ENCODE assay signal across 8 mouse cellular contexts in genomic region chr7:141454967-141455551, GRCm38 (mm10). TPM values are rescaled to one million over a fixed set of nuclear protein-coding genes. Genes with fewer than 3 reads are reported as not detected.
DNase-seq lines count a peak whose midpoint lies in the region; ATAC-seq lines count a peak whose summit lies in the region.

TSS of gene Pnpla2 (plus strand) at chr7:141455198.

- peak within 1 kb of the TSS; percentile 65 for H3K9ac ChIP-seq in heart, embryonic 11.5 days (ENCODE audit: low read depth, low read length)
- peak within 1 kb of the TSS; percentile 70 for H3K9ac ChIP-seq in kidney, embryonic 16.5 days (replicated peaks; ENCODE audit: low read length)
- peak within 1 kb of the TSS; percentile 77 for H3K9ac ChIP-seq in liver, embryonic 12.5 days

- 0 out of 2 replicates have a peak, but pooled peaks cover 2% of the 10 kb centered on the region for H3K27me3 ChIP-seq in heart, embryonic 11.5 days (ENCODE audit: control insufficient read depth, insufficient read depth, low read length)
- no peaks in the 10 kb centered on the region for H3K27me3 ChIP-seq in kidney, embryonic 16.5 days (ENCODE audit: insufficient read depth, low read length)
- H3K27me3 ChIP-seq in liver, embryonic 12.5 days (replicated peaks): peaks cover 9% of the 10 kb centered on the region
- no peaks in the 10 kb centered on the region for H3K27me3 ChIP-seq in splenic B cell, adult 2 months (ENCODE audit: control insufficient read depth, insufficient read depth, low read length, poor library complexity, severe bottlenecking)

- peak within 1 kb of the TSS; percentile 73 for H3K27ac ChIP-seq in heart, embryonic 11.5 days (ENCODE audit: low read depth, low read length)
- peak within 1 kb of the TSS; percentile 82 for H3K27ac ChIP-seq in kidney, embryonic 16.5 days (ENCODE audit: low read length)
- peak within 1 kb of the TSS; percentile 84 for H3K27ac ChIP-seq in liver, embryonic 12.5 days

- peak within 1 kb of the TSS; percentile 58 for H3K4me3 ChIP-seq in heart, embryonic 11.5 days (ENCODE audit: low read depth, low read length)
- peak within 1 kb of the TSS; percentile 77 for H3K4me3 ChIP-seq in kidney, embryonic 16.5 days (ENCODE audit: low read length)
- H3K4me3 ChIP-seq in liver, embryonic 12.5 days: peak within 1 kb of the TSS; percentile 70

- peak; percentile 83 for ATAC-seq in erythroblast, adult 5-6 weeks (replicated peaks; ENCODE audit: low FRiP score, poor library complexity, severe bottlenecking)
- peak; percentile 83 for ATAC-seq in heart, embryonic 11.5 days (replicated peaks; ENCODE audit: insufficient number of reproducible peaks, low FRiP score, low TSS enrichment)
- peak; percentile 84 for ATAC-seq in kidney, embryonic 16.5 days (ENCODE audit: low FRiP score, low TSS enrichment)
- ATAC-seq in liver, embryonic 12.5 days: peak; percentile 88

- under 1% methylated on average over 43 of the region's 45 CpGs for WGBS in heart, embryonic 11.5 days (ENCODE audit: insufficient replicate concordance)
- under 1% methylated on average over 45 of the region's 45 CpGs for WGBS in kidney, embryonic 16.5 days
- WGBS in liver, embryonic 12.5 days (ENCODE audit: insufficient replicate concordance): 3% methylated on average over 45 of the region's 45 CpGs

- H3K36me3 ChIP-seq in heart, embryonic 11.5 days (ENCODE audit: control insufficient read depth, insufficient read depth, low read length): peaks cover 19% of the 10 kb centered on the region
- peaks cover 33% of the 10 kb centered on the region for H3K36me3 ChIP-seq in kidney, embryonic 16.5 days (ENCODE audit: insufficient read depth, low read length)
- peaks cover 38% of the 10 kb centered on the region for H3K36me3 ChIP-seq in liver, embryonic 12.5 days
- peaks cover 18% of the 10 kb centered on the region for H3K36me3 ChIP-seq in splenic B cell, adult 2 months (ENCODE audit: control insufficient read depth, insufficient read depth, low read length, poor library complexity, severe bottlenecking)

- no peaks in the 10 kb centered on the region for H3K9me3 ChIP-seq in heart, embryonic 11.5 days (replicated peaks; ENCODE audit: control insufficient read depth, low read length)
- no peaks in the 10 kb centered on the region for H3K9me3 ChIP-seq in kidney, embryonic 16.5 days (ENCODE audit: low read length)
- H3K9me3 ChIP-seq in liver, embryonic 12.5 days (replicated peaks): no peaks in the 10 kb centered on the region

- DNase-seq in CD4-positive helper T cell, adult 2 months (ENCODE audit: low read depth, low spot score): peak; percentile 95
- DNase-seq in brain, adult 2 months (ENCODE audit: low read depth, low spot score): peak; percentile 94
- peak; percentile 94 for DNase-seq in naive thymus-derived CD4-positive, alpha-beta T cell, adult 2 months (ENCODE audit: low read depth)
- DNase-seq in splenic B cell, adult 2 months (ENCODE audit: low read depth, low spot score): peak; percentile 95

- H3K4me1 ChIP-seq in heart, embryonic 11.5 days (ENCODE audit: control insufficient read depth, insufficient read depth, low read length): peaks cover 14% of the 10 kb centered on the region; the same call in 1 of the 2 replicates
- peaks cover 12% of the 10 kb centered on the region for H3K4me1 ChIP-seq in kidney, embryonic 16.5 days (ENCODE audit: insufficient read depth, low read length)
- peaks cover 47% of the 10 kb centered on the region for H3K4me1 ChIP-seq in liver, embryonic 12.5 days

- peak within 1 kb of the TSS; percentile 84 for H3K4me2 ChIP-seq in heart, embryonic 11.5 days
- H3K4me2 ChIP-seq in kidney, embryonic 16.5 days (replicated peaks; ENCODE audit: low read depth, low read length): peak within 1 kb of the TSS; percentile 92
- peak within 1 kb of the TSS; percentile 90 for H3K4me2 ChIP-seq in liver, embryonic 12.5 days

RNA-seq across cellular contexts. Expression of gene Pnpla2, which starts in this region (rescaled TPM):
- total RNA-seq in erythroblast, adult 5-6 weeks (2015; ENCODE audit: low replicate concordance): 10.0 and 11.3 TPM in 2 replicates
- 5.9 and 6.0 TPM in 2 replicates for total RNA-seq in erythroblast, adult 5-6 weeks (2017; ENCODE audit: low replicate concordance)
- 28.7 and 35.3 TPM in 2 replicates for polyA plus RNA-seq in heart, embryonic 11.5 days (2014; fragmentation: Nextera tagmentation; extraction: Ambion mirVana)
- polyA plus RNA-seq in kidney, embryonic 16.5 days (2015; fragmentation: Nextera tagmentation; extraction: Ambion mirVana): 47.0 and 51.5 TPM in 2 replicates
- polyA plus RNA-seq in liver, embryonic 12.5 days (2016; fragmentation: Nextera tagmentation; extraction: Ambion mirVana): 16.6 and 17.8 TPM in 2 replicates

Comparison
In these comparisons a context has a peak if more than half of its experiments do, and no peak if none do; other contexts are left out.
1. Peak in every context shown above with its lines: DNase-seq, ATAC-seq, H3K4me3 ChIP-seq and H3K27ac ChIP-seq.